Mouse (Mus musculus) testis, adult 2 months (tissue): ENCODE measurements around the gene Wfikkn2.

Experiments used
- CTCF ChIP-seq: fragments of 200-500 bp; IDR thresholded peaks from 2 replicates; pipeline ENCODE4 v1.5.1; 2012; ENCODE audit warnings: low read depth, mild to moderate bottlenecking, inconsistent platforms, low read length, moderate library complexity; ENCODE audit not compliant: control insufficient read depth, insufficient read depth, insufficient replicate concordance
- POLR2A ChIP-seq: fragments of 200-500 bp; IDR thresholded peaks from 2 replicates; pipeline ENCODE4 v1.6.1; 2012; ENCODE audit warnings: low read depth, mild to moderate bottlenecking, inconsistent platforms, low read length, moderate library complexity; ENCODE audit not compliant: control insufficient read depth

GRCm38 (mm10) chr11:94244385-94244784, 1.4 kb downstream of the Wfikkn2 start:
- TF ChIP-seq CTCF (no peak), POLR2A (no peak)
